Mouse (Mus musculus) E14TG2a.4 (cell line): ENCODE measurements around the gene Mier1.

Experiments used
- CTCF ChIP-seq: conservative IDR thresholded peaks from 2 replicates; pipeline ENCODE4 v1.5.1; 2014; ENCODE audit warnings: low read length
- NANOG ChIP-seq: IDR thresholded peaks from 2 replicates; pipeline ENCODE4 v1.6.1; 2014; ENCODE audit warnings: borderline replicate concordance, low read length, mixed read lengths
- POU5F1 ChIP-seq: IDR thresholded peaks from 2 replicates; pipeline ENCODE4 v1.6.1; 2014; ENCODE audit warnings: low read length, borderline replicate concordance

DNA sequence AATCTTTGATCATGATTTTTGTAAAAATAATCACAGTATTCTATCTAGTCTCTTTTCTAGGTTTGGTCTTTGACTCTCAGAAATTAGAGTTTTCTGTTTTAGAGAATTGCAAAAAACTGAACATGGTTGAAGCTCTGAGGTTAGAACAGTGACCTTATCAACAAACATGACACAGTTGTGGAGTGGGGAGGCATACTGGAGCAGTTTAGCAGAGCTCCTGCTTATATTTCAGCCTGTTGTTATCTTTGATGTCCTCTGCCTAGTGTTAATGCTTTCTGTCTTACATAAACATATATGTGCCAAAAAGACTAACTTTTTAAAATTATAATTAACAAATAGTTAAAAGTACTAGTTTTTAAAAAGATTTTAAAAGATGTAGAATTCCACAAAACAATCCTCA, 9.4 kb downstream of the Mier1 start:
- no peak for TF ChIP-seq CTCF
- TF ChIP-seq POU5F1 = no peak
- no peak for TF ChIP-seq NANOG
